Mouse (Mus musculus) left cerebral cortex, postnatal 36 days (tissue): Measurements from ENCODE around the gene Galnt2. TPM values are rescaled to one million over a fixed set of nuclear protein-coding genes. Genes with fewer than 3 reads are reported as not detected.

Source experiments
- DNase-seq, 2 experiments: peaks; one replicate each; pipeline ENCODE4 v3.0.0; 2021 to 2022; ENCODE audit warnings: low spot score in 2 of 2, mixed read lengths in 1 of 2
- intact Hi-C: fragments of 180-260 bp; cut with DNase I; formaldehyde crosslinking; loops from one replicate; pipeline ENCODE4 v1.15.1; 2025
- total RNA-seq, 2 experiments: library from RNA; stranded (reverse); gene quantifications; 2 replicates each; pipeline ENCODE4 v1.2.3; 2021

Gene Galnt2
- total RNA-seq, 2 experiments from 2014 or later = 45.4 to 49.7 TPM

DNA sequence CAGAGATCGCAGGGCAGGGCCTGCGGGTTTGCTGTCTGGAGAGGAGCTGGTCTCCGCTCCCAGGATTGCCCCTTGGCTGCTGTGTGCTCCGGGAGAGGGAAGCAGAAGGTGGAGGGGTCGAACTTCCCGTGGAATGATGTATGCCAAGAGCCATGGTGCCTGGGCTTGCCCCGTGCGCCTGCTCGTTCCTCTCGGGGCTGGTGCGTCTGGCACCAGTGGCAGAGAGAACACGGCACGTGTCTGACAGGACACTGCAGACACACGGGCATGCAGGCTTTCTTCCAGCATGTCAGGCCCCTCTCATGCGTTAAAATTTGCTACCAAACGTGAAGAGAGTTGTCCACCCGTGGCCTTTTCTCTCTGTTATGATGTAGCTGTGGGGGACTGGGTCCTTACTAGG is 80.5 kb downstream of the Galnt2 start:
- intact Hi-C loops = no loop called here
- DNase-seq = no peak

- DNase-seq = no peak
- intact Hi-C loops = no loop called here
These were observed 81.0 kb downstream of the Galnt2 start for GRCm38 (mm10) chr8:124312228-124312627.

- DNase-seq = no peak
- intact Hi-C loops = loop anchor here (5.0 kb wide), 1 partner anchor 83 kb away; the partner anchor contains the start of gene Galnt2
These were observed 83.6 kb downstream of the Galnt2 start for GRCm38 (mm10) chr8:124314803-124315202.

DNA sequence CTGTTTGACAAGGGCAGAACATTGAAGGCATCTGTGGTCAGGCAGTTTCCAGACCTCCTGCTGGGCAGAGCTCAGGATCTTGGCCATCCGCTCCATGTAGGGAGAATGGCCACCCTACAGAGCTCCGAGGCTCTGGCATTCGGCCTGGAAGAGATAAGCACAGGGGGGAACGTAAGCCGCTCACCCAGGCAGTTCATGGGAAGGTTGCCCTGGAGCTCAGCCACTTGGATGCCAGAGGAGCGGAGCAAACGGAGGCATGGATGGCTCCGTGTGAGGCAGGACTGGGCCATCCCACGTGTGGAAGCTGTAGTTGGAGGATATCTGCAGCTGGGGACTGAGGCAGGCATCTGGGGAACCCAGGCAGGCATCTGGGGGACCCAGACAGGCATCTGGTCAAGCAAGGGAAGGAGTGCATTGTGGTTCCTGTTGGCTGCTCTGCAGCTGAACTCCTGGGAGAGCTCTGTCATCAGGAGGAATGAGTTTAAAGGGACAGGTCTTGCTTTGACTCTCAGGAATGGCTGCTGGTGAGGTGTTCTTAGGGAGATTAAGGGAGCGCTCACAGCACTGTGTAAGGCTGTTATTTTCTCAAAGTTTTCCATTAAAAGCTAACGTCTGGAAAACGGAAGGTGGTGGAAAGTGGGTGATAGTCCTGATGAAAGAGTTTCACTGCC is 85.4 kb downstream of the Galnt2 start:
- intact Hi-C loops = loop anchor here (5.0 kb wide), 1 partner anchor 84 kb away; the partner anchor contains the start of gene Galnt2
- no peak for DNase-seq

GRCm38 (mm10) chr8:124317191-124317682 is 86.0 kb downstream of the Galnt2 start:
- intact Hi-C loops = loop anchor here (5.0 kb wide), 1 partner anchor 85 kb away; the partner anchor contains the start of gene Galnt2
- DNase-seq = no peak

DNA sequence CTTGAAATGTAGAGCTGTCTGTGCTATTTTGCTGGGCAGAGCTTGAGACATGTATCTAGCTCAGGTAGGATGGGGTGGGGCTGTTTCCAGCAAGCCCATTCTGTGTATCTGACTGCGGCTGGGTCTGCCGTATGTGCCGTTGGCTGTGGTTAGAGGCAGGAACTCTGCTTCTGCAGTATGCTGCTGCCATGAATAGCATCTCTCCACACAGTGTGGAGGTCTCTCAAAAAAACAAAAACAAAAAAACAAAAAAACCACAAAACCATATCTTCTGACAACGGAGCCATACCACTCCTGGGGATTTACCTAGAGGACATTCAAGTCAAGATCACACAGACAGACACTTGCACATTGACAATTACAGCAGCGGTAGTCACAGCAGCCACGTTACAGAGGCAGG is 86.6 kb downstream of the Galnt2 start:
- intact Hi-C loops = loop anchor here (5.0 kb wide), 1 partner anchor 86 kb away; the partner anchor contains the start of gene Galnt2
- DNase-seq = no peak

DNA sequence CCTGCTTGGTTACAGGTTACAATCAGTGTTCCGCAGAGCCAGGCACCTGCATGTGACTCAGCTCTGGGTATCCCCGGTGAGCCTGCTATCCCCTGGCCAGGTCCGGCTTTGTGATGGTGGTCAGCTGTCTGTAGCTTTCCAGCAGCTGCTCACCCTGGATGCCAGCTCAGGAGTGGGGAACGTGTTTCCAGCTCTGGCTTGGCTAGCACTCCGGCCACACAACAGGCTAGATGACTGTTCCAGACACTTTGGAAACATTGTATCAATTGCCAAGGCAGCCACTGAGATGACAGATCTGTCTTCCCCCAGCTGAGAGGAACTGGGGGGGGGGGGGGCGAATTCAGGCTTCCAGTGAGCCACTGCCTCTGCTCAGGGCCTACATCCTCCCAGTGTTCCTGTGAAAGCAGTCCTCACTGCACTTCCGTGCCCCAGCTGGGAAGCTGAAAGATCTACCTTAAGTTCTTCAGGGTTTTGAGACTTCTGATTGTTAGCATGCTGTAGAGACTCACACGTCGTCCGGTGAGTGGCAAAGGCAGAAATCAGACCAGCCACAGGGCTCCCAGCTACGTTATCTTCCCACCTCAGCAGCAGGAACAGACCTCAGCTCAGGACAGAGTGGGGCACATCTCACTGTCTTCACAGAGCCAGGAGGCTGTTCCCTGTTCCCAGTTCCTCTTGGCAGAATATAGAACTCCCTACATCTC is 87.6 kb downstream of the Galnt2 start:
- no peak for DNase-seq
- intact Hi-C loops = loop anchor here (5.0 kb wide), 1 partner anchor 86 kb away; the partner anchor contains the start of gene Galnt2

DNA sequence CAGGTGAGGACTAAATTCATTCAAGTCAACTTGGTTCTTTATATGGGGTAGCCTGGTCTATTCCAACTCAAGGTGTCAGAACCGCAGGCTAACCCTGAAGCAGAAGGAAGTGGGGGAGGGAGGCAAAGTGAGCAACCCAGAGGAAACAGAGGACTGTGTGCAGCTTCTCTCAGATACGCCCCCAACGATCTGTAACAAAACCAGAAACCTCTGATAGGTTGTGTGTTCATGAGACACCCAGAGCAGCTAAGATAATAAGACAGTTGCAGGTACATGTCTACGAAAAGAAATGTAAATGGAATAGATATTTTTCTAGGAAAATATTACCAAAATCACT is 88.1 kb downstream of the Galnt2 start:
- no peak for DNase-seq
- intact Hi-C loops = loop anchor here (5.0 kb wide), 1 partner anchor 87 kb away; the partner anchor contains the start of gene Galnt2

- intact Hi-C loops = no loop called here
- DNase-seq = peak in 1 of 2 experiments; percentile 22
These were observed 90.1 kb downstream of the Galnt2 start for GRCm38 (mm10) chr8:124321227-124321840.

- intact Hi-C loops = no loop called here
- peak; percentile 52 to 64 for DNase-seq
These were observed 92.2 kb downstream of the Galnt2 start for GRCm38 (mm10) chr8:124323356-124323755.

- DNase-seq = no peak
- intact Hi-C loops = no loop called here
These were observed 97.1 kb downstream of the Galnt2 start for GRCm38 (mm10) chr8:124328259-124328658.

- intact Hi-C loops = no loop called here
- DNase-seq = no peak
These were observed 98.5 kb downstream of the Galnt2 start for GRCm38 (mm10) chr8:124329690-124330089.

GRCm38 (mm10) chr8:124330433-124330832 is 99.2 kb downstream of the Galnt2 start:
- DNase-seq = no peak
- intact Hi-C loops = no loop called here

- DNase-seq = no peak
- intact Hi-C loops = no loop called here
These were observed 99.9 kb downstream of the Galnt2 start for GRCm38 (mm10) chr8:124331094-124331493.

- intact Hi-C loops = no loop called here
- no peak for DNase-seq
These were observed 100.5 kb downstream of the Galnt2 start for GRCm38 (mm10) chr8:124331706-124332105.

- intact Hi-C loops = no loop called here
- DNase-seq = no peak
These were observed 105.1 kb downstream of the Galnt2 start for GRCm38 (mm10) chr8:124336302-124336701.

DNA sequence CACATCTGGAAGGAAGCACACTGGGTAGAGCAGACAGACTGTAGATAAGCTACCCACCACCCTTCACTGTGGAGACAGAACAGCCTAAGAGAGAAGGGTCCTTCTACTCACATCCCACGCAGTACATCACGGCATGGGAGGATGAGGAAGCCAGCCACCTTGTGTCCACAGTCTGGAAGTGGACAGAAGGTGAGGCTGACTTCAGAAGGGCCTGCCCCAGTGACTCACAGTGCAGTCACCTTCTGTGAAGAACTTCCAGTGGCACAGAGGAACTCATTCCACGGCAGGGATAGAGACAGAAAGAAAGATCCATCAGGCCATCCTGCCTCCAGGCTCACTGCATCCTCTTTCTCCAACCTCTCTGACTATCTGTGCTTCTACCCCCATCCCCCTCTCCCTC is 108.6 kb downstream of the Galnt2 start:
- intact Hi-C loops = loop anchor here (10.0 kb wide), 1 partner anchor 415 kb away; no protein-coding TSS in a partner anchor
- no peak for DNase-seq

- no peak for DNase-seq
- intact Hi-C loops = loop anchor here (10.0 kb wide), 1 partner anchor 416 kb away; no protein-coding TSS in a partner anchor
These were observed 109.3 kb downstream of the Galnt2 start for GRCm38 (mm10) chr8:124340360-124341068.

DNA sequence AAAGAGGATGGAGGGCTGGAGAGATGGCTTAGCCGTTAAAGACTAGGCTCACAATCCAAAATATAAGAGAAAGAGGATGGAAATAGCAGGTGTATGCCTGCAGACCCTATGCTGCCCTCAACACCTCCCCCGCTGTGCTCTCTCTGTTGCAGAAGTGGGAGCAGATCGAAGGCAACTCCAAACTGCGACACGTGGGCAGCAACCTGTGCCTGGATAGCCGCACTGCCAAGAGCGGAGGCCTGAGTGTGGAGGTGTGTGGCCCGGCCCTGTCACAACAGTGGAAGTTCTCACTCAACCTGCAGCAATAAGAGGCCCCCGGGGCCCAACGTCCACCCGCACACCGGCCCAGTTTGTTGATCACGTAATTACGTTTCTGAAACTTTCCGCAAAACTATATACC is 112.0 kb downstream of the Galnt2 start:
- intact Hi-C loops = loop anchor here (10.0 kb wide), 1 partner anchor 418 kb away; no protein-coding TSS in a partner anchor
- peak in 1 of 2 experiments; percentile 48 for DNase-seq
